Mouse (Mus musculus): Measurements from ENCODE around the gene Rgs7. TPM values are rescaled to one million over a fixed set of nuclear protein-coding genes. Genes with fewer than 3 reads are reported as not detected.

Rgs7 gene
- polyA plus RNA-seq, 1 experiment from 2014 or later: 0.63 TPM

DNA sequence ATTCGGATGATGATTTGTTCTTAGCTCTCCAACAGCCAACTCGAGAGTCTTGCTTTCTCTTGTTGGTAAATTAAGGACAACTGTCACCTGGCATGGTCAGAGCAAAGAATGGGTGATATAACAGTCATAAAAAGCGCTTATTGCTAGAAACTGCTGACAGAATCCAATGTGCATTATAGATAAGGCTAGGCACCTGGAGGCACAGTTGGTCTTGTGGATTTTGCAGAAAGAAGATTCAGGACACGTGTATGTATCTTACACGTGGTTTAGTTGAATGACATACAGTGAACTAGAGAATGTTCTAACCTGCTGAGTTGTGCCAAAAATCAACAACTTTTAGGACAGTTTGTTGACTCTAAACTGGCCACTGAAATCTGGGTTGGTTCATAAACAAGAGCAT, 386.9 kb downstream of the Rgs7 start:
- no peak overlapping the region for H3K4me2 ChIP-seq (replicated peaks; ENCODE audit: low read depth)
- no peaks in the 10 kb centered on the region for H3K4me1 ChIP-seq (replicated peaks; ENCODE audit: control insufficient read depth, insufficient read depth, low read length)
- TF ChIP-seq CTCF (IDR thresholded peaks at IDR 0.05; ENCODE audit: low read depth): no peak
- no peaks in the 10 kb centered on the region for H3K9me3 ChIP-seq (ENCODE audit: control insufficient read depth)
- peak; percentile 54 for ATAC-seq
- no peak overlapping the region for H3K27ac ChIP-seq (ENCODE audit: low read depth, low read length)
- no peaks in the 10 kb centered on the region for H3K36me3 ChIP-seq (ENCODE audit: control insufficient read depth, insufficient read depth)
- no peaks in the 10 kb centered on the region for H3K27me3 ChIP-seq (replicated peaks; ENCODE audit: control insufficient read depth, insufficient read depth, low read length)
- H3K4me3 ChIP-seq (ENCODE audit: low read depth, low read length): no peak overlapping the region
- 48% methylated on average over 5 of the region's 5 CpGs for WGBS
- no peak overlapping the region for H3K9ac ChIP-seq (ENCODE audit: low read depth, low read length)

DNA sequence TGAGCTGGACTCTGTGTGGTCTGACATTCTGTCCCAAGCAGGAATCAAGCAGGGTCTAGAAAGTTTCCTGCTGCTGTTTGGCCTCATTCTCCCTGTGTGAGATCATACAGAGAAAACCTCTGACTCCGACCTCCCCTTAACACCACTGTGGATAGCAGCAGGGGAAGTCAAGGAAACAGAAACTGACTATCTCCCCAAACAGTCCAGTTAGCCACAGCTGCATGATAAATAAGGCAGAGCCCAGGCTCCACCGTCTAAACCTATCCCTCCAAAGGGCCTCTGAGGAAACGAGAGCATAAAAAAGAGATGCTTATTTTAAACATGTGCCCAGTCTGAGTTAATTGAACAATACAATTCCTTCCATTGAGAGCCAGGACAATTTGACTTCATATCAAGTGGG, 395.3 kb downstream of the Rgs7 start:
- no peak for ATAC-seq
- Histone ChIP-seq H3K9ac (ENCODE audit: low read depth, low read length) (no peak overlapping the region), H3K4me1 (replicated peaks; ENCODE audit: control insufficient read depth, insufficient read depth, low read length) (no peaks in the 10 kb centered on the region), H3K27ac (ENCODE audit: low read depth, low read length) (no peak overlapping the region), H3K4me3 (ENCODE audit: low read depth, low read length) (no peak overlapping the region), H3K9me3 (ENCODE audit: control insufficient read depth) (no peaks in the 10 kb centered on the region), H3K4me2 (replicated peaks; ENCODE audit: low read depth) (no peak overlapping the region), H3K36me3 (ENCODE audit: control insufficient read depth, insufficient read depth) (no peaks in the 10 kb centered on the region), H3K27me3 (replicated peaks; ENCODE audit: control insufficient read depth, insufficient read depth, low read length) (no peaks in the 10 kb centered on the region)
- no peak for TF ChIP-seq CTCF (IDR thresholded peaks at IDR 0.05; ENCODE audit: low read depth)
- 45% methylated on average over 3 of the region's 3 CpGs for WGBS

- no peak overlapping the region for H3K27ac ChIP-seq (ENCODE audit: low read depth, low read length)
- no peak overlapping the region for H3K4me3 ChIP-seq (ENCODE audit: low read depth, low read length)
- H3K36me3 ChIP-seq (ENCODE audit: control insufficient read depth, insufficient read depth): no peaks in the 10 kb centered on the region
- no peaks in the 10 kb centered on the region for H3K27me3 ChIP-seq (replicated peaks; ENCODE audit: control insufficient read depth, insufficient read depth, low read length)
- no peak for TF ChIP-seq CTCF (IDR thresholded peaks at IDR 0.05; ENCODE audit: low read depth)
- no peak overlapping the region for H3K9ac ChIP-seq (ENCODE audit: low read depth, low read length)
- no peaks in the 10 kb centered on the region for H3K4me1 ChIP-seq (replicated peaks; ENCODE audit: control insufficient read depth, insufficient read depth, low read length)
- ATAC-seq: no peak
- WGBS: 73% methylated on average over 1 of the region's 1 CpGs
- H3K9me3 ChIP-seq (ENCODE audit: control insufficient read depth): no peaks in the 10 kb centered on the region
- no peak overlapping the region for H3K4me2 ChIP-seq (replicated peaks; ENCODE audit: low read depth)
These were observed 410.2 kb downstream of the Rgs7 start for GRCm38 (mm10) chr1:175082104-175082503.

- TF ChIP-seq CTCF (IDR thresholded peaks at IDR 0.05; ENCODE audit: low read depth): no peak
- Histone ChIP-seq H3K4me3 (ENCODE audit: low read depth, low read length) (no peak overlapping the region), H3K4me1 (replicated peaks; ENCODE audit: control insufficient read depth, insufficient read depth, low read length) (no peaks in the 10 kb centered on the region), H3K9me3 (ENCODE audit: control insufficient read depth) (no peaks in the 10 kb centered on the region), H3K9ac (ENCODE audit: low read depth, low read length) (no peak overlapping the region), H3K27me3 (replicated peaks; ENCODE audit: control insufficient read depth, insufficient read depth, low read length) (no peaks in the 10 kb centered on the region), H3K27ac (ENCODE audit: low read depth, low read length) (no peak overlapping the region), H3K4me2 (replicated peaks; ENCODE audit: low read depth) (no peak overlapping the region), H3K36me3 (ENCODE audit: control insufficient read depth, insufficient read depth) (no peaks in the 10 kb centered on the region)
- ATAC-seq: no peak
- 78% methylated on average over 4 of the region's 4 CpGs for WGBS
These were observed 412.3 kb downstream of the Rgs7 start for GRCm38 (mm10) chr1:175079819-175080608.

DNA sequence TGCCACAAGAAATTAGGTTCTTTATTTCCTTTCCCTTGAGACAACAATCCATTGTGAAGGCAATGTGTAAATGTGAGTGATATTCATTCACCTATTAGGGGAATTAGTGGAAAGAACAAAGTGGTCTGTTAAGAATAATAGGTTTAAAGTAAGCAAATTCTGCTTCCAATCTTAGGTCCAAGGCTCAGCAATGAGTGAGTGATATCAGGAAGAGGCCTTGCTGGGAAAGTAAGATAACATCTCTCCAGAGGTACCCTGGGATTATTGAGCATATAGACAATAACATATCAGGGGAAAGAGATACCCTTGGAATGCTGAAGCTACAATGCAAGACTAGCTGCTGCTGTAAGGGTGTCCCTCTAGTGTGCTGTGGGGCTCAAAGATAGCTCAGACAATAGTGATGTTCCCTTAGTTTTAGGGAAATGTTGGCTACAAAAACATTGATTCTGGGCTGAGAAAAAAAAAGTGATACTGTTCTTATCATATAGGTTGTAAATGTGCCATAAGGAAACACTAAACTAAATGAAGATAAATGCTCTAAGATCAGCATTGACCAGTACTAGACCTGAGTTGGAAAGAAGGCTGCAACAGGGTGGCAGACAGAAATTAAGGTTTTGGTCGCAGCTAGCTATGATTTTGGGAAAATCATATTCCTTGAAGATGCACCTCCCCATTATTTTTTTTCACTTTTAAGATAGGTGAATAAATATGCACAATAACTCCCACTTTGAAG, 418.6 kb downstream of the Rgs7 start:
- H3K4me3 ChIP-seq (ENCODE audit: low read depth, low read length): no peak overlapping the region
- H3K27ac ChIP-seq (ENCODE audit: low read depth, low read length): no peak overlapping the region
- H3K4me2 ChIP-seq (replicated peaks; ENCODE audit: low read depth): 0 out of 2 replicates have a peak overlapping the region, but pooled peaks have one; percentile 3
- no peaks in the 10 kb centered on the region for H3K27me3 ChIP-seq (replicated peaks; ENCODE audit: control insufficient read depth, insufficient read depth, low read length)
- H3K4me1 ChIP-seq (replicated peaks; ENCODE audit: control insufficient read depth, insufficient read depth, low read length): no peaks in the 10 kb centered on the region; the same call in 1 of the 2 replicates
- H3K9ac ChIP-seq (ENCODE audit: low read depth, low read length): no peak overlapping the region
- H3K9me3 ChIP-seq (ENCODE audit: control insufficient read depth): no peaks in the 10 kb centered on the region
- peak; percentile 69 for ATAC-seq
- no peak for TF ChIP-seq CTCF (IDR thresholded peaks at IDR 0.05; ENCODE audit: low read depth)
- no peaks in the 10 kb centered on the region for H3K36me3 ChIP-seq (ENCODE audit: control insufficient read depth, insufficient read depth)
- 62% methylated on average over 1 of the region's 1 CpGs for WGBS

GRCm38 (mm10) chr1:175069758-175070290, 422.5 kb downstream of the Rgs7 start:
- no peak overlapping the region for H3K27ac ChIP-seq (ENCODE audit: low read depth, low read length)
- WGBS: 86% methylated on average over 4 of the region's 4 CpGs
- H3K4me3 ChIP-seq (ENCODE audit: low read depth, low read length): no peak overlapping the region
- no peak overlapping the region for H3K9ac ChIP-seq (ENCODE audit: low read depth, low read length)
- ATAC-seq: no peak
- no peaks in the 10 kb centered on the region; the same call in 1 of the 2 replicates for H3K4me1 ChIP-seq (replicated peaks; ENCODE audit: control insufficient read depth, insufficient read depth, low read length)
- no peak overlapping the region for H3K4me2 ChIP-seq (replicated peaks; ENCODE audit: low read depth)
- TF ChIP-seq CTCF (IDR thresholded peaks at IDR 0.05; ENCODE audit: low read depth): no peak
- H3K36me3 ChIP-seq (ENCODE audit: control insufficient read depth, insufficient read depth): no peaks in the 10 kb centered on the region
- no peaks in the 10 kb centered on the region for H3K27me3 ChIP-seq (replicated peaks; ENCODE audit: control insufficient read depth, insufficient read depth, low read length)
- H3K9me3 ChIP-seq (ENCODE audit: control insufficient read depth): no peaks in the 10 kb centered on the region
